Mouse (Mus musculus): ENCODE results near the gene Krtap5-1. TPM values are rescaled to one million over a fixed set of nuclear protein-coding genes. Genes with fewer than 3 reads are reported as not detected.

Krtap5-1 gene
- polyA plus RNA-seq, 1 experiment from 2014 or later, result 0.56 TPM

DNA sequence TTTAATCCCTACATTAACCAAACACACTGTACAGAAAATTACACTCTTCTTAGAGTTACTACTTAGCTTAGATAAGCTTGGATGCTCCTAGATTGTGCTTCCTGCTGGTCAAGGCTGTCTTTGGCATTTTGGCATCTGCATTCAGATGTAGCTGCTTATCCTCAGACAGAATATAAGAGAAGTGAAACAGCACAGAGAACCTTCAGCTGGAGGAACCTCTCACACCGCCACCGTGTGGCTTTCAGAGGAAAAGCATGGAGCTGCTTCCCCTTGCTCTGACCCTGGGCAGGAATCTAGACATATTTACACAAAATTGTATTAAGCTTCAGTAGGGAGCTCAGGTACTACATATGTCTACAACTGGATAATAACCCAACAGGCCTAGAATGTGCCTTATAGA lies 41.4 kb downstream of the Krtap5-1 start:
- Histone ChIP-seq H3K27ac (replicated peaks) (no peak overlapping the region), H3K4me1 (no peaks in the 10 kb centered on the region), H3K9ac (no peak overlapping the region), H3K4me3 (replicated peaks) (no peak overlapping the region), H3K4me2 (replicated peaks) (no peak overlapping the region), H3K9me3 (replicated peaks) (no peaks in the 10 kb centered on the region), H3K36me3 (no peaks in the 10 kb centered on the region), H3K27me3 (0 out of 2 replicates have a peak, but pooled peaks cover 7% of the 10 kb centered on the region)
- no peak for ATAC-seq (ENCODE audit: insufficient number of reproducible peaks, low FRiP score, low TSS enrichment, low read depth)
- 1% methylated on average over 2 of the region's 2 CpGs for WGBS

DNA sequence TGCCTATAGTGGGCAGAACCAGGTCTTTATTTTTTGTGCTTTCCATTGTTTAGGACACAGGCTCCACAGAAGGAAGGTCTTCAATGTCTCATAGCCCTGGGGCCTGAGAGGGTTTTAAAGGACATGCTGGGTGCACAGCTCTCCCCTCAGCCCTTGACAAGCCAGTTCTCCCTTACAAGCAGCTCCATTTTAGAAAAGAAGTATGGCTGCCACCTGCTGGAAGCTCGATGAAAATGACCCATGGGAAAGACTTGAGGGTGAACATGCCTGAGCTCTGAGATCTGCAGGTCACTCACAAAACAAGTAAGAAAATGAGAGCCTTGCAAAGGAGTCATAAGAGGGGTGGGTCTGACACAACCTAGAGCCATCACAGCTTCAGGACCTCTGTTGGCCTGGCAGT lies 47.1 kb downstream of the Krtap5-1 start:
- no peak for ATAC-seq (ENCODE audit: insufficient number of reproducible peaks, low FRiP score, low TSS enrichment, low read depth)
- Histone ChIP-seq H3K9me3 (replicated peaks) (no peaks in the 10 kb centered on the region), H3K9ac (no peak overlapping the region), H3K4me1 (no peaks in the 10 kb centered on the region), H3K36me3 (no peaks in the 10 kb centered on the region), H3K4me2 (replicated peaks) (no peak overlapping the region), H3K4me3 (replicated peaks) (no peak overlapping the region), H3K27me3 (0 out of 2 replicates have a peak, but pooled peaks cover 5% of the 10 kb centered on the region), H3K27ac (replicated peaks) (no peak overlapping the region)
- WGBS, result 4% methylated on average over 1 of the region's 1 CpGs

Other genes with a start within 250 kb of the Krtap5-1 start
- 79.5 and 82.6 TPM in 2 replicates for gene Mob2, start 236.1 kb downstream of the Krtap5-1 start, polyA plus RNA-seq (2015; fragmentation: Nextera tagmentation; extraction: Ambion mirVana)
- gene Dusp8, start 201.3 kb downstream of the Krtap5-1 start, polyA plus RNA-seq (2015; fragmentation: Nextera tagmentation; extraction: Ambion mirVana), result 6.5 and 7.7 TPM in 2 replicates
- 0.79 and 1.7 TPM in 2 replicates for gene Gm45618, start 176.4 kb downstream of the Krtap5-1 start, polyA plus RNA-seq (2015; fragmentation: Nextera tagmentation; extraction: Ambion mirVana)
- not detected in 2 replicates for gene Gm39115, start 161.1 kb downstream of the Krtap5-1 start, polyA plus RNA-seq (2015; fragmentation: Nextera tagmentation; extraction: Ambion mirVana)
- 1.0 and 1.1 TPM in 2 replicates for gene Gm45337, start 152.5 kb downstream of the Krtap5-1 start, polyA plus RNA-seq (2015; fragmentation: Nextera tagmentation; extraction: Ambion mirVana)
- gene Gm29735, start 140.0 kb downstream of the Krtap5-1 start, polyA plus RNA-seq (2015; fragmentation: Nextera tagmentation; extraction: Ambion mirVana), result 0.77 and 0.79 TPM in 2 replicates
- gene Gm4553, start 131.4 kb downstream of the Krtap5-1 start, polyA plus RNA-seq (2015; fragmentation: Nextera tagmentation; extraction: Ambion mirVana), result 1.4 and 1.7 TPM in 2 replicates
- gene Krtap5-2, start 121.1 kb downstream of the Krtap5-1 start, polyA plus RNA-seq (2015; fragmentation: Nextera tagmentation; extraction: Ambion mirVana), result 0.75 and 1.2 TPM in 2 replicates
- 0.47 and 0.57 TPM in 2 replicates for gene Gm10153, start 106.7 kb downstream of the Krtap5-1 start, polyA plus RNA-seq (2015; fragmentation: Nextera tagmentation; extraction: Ambion mirVana)
- gene Krtap5-3, start 95.8 kb downstream of the Krtap5-1 start, polyA plus RNA-seq (2015; fragmentation: Nextera tagmentation; extraction: Ambion mirVana), result 0.16 and 0.30 TPM in 2 replicates
- gene Gm7579, start 85.3 kb downstream of the Krtap5-1 start, polyA plus RNA-seq (2015; fragmentation: Nextera tagmentation; extraction: Ambion mirVana), result 1.7 and 1.8 TPM in 2 replicates
- gene Krtap5-5, start 67.1 kb downstream of the Krtap5-1 start, polyA plus RNA-seq (2015; fragmentation: Nextera tagmentation; extraction: Ambion mirVana), result 0.73 and 0.75 TPM in 2 replicates
- gene Gm40460, start 56.0 kb downstream of the Krtap5-1 start, polyA plus RNA-seq (2015; fragmentation: Nextera tagmentation; extraction: Ambion mirVana), result 0.40 and 1.0 TPM in 2 replicates
- not detected in 2 replicates for gene Gm2431, start 38.8 kb downstream of the Krtap5-1 start, polyA plus RNA-seq (2015; fragmentation: Nextera tagmentation; extraction: Ambion mirVana)
- 0.31 TPM in 1 of 2 replicates, not detected in the other for gene Gm4559, start 22.8 kb downstream of the Krtap5-1 start, polyA plus RNA-seq (2015; fragmentation: Nextera tagmentation; extraction: Ambion mirVana)
- 0.21 and 0.37 TPM in 2 replicates for gene Krtap5-4, start 6.4 kb upstream of the Krtap5-1 start, polyA plus RNA-seq (2015; fragmentation: Nextera tagmentation; extraction: Ambion mirVana)
- gene Ifitm10, start 76.6 kb upstream of the Krtap5-1 start, polyA plus RNA-seq (2015; fragmentation: Nextera tagmentation; extraction: Ambion mirVana), result 7.5 and 7.8 TPM in 2 replicates
- gene Gm49369, start 85.5 kb upstream of the Krtap5-1 start, polyA plus RNA-seq (2015; fragmentation: Nextera tagmentation; extraction: Ambion mirVana), result not detected in 2 replicates
- 374 and 387 TPM in 2 replicates for gene Ctsd, start 90.9 kb upstream of the Krtap5-1 start, polyA plus RNA-seq (2015; fragmentation: Nextera tagmentation; extraction: Ambion mirVana)
- gene Syt8, start 137.7 kb upstream of the Krtap5-1 start, polyA plus RNA-seq (2015; fragmentation: Nextera tagmentation; extraction: Ambion mirVana), result 3.9 and 4.5 TPM in 2 replicates
- 169 and 228 TPM in 2 replicates for gene Tnni2, start 144.7 kb upstream of the Krtap5-1 start, polyA plus RNA-seq (2015; fragmentation: Nextera tagmentation; extraction: Ambion mirVana)
- gene Lsp1, start 163.7 kb upstream of the Krtap5-1 start, polyA plus RNA-seq (2015; fragmentation: Nextera tagmentation; extraction: Ambion mirVana), result 49.3 and 58.9 TPM in 2 replicates
- 167 and 228 TPM in 2 replicates for gene Tnnt3, start 201.7 kb upstream of the Krtap5-1 start, polyA plus RNA-seq (2015; fragmentation: Nextera tagmentation; extraction: Ambion mirVana)
- 28.5 and 32.7 TPM in 2 replicates for gene Mrpl23, start 235.6 kb upstream of the Krtap5-1 start, polyA plus RNA-seq (2015; fragmentation: Nextera tagmentation; extraction: Ambion mirVana)

Data from embryonic facial prominence, embryonic 15.5 days (tissue).